Mouse (Mus musculus) erythroblast, embryonic 14.5 days (primary cell): ENCODE measurements around the gene Tfap2c.

Source experiments
- GATA1 ChIP-seq: IDR thresholded peaks from 2 replicates; pipeline ENCODE4 v1.6.1; 2012; ENCODE audit warnings: low read length, inconsistent platforms, mixed read lengths
- TAL1 ChIP-seq: IDR thresholded peaks from 3 replicates; pipeline ENCODE4 v1.6.1; 2012; ENCODE audit warnings: low read length, inconsistent platforms, mixed read lengths

DNA sequence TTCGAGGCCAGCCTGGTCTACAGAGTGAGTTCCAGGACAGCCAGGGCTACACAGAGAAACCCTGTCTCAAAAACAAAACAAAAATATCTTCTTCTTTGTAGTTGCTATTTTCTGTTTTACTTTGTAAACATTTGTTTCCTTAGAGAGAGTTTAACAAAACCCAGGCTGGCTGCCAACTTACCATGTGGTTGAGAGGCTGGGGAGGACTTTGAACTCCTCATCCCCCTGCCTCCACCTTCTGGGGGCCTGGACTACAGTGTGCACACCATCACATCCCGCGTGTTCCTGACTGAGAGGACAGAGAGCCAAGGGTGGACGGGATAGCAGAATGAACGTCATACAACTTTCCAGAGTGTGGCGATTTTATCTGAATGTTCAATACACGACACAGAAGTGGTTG lies 43.3 kb upstream of the Tfap2c start:
- TF ChIP-seq TAL1: no peak
- TF ChIP-seq GATA1: no peak
